In genomic region chr16:12764166-12764565, GRCm38 (mm10) we compare ENCODE assay signal across 31 mouse cellular contexts.
"Had no signal": no experiment of that assay in that cellular context is flagged by ENCODE, and none has a peak within 500 bp of the region (broad histone marks: within the 10 kb centered on the region; RNA-seq: fewer than 3 reads in every experiment).

No protein-coding gene starts in this region.

- H3K27me3 ChIP-seq: heart, embryonic 13.5 days; heart, embryonic 15.5 days; hindbrain, embryonic 12.5 days; hindbrain, embryonic 13.5 days; hindbrain, embryonic 15.5 days; intestine, embryonic 15.5 days; kidney, embryonic 15.5 days had no signal

- H3K36me3 ChIP-seq: heart, embryonic 10.5 days; heart, embryonic 12.5 days; heart, embryonic 13.5 days; heart, embryonic 15.5 days; hindbrain, embryonic 10.5 days; hindbrain, embryonic 12.5 days; hindbrain, embryonic 13.5 days; hindbrain, embryonic 15.5 days; intestine, embryonic 15.5 days; kidney, embryonic 15.5 days had no signal

- H3K9me3 ChIP-seq: heart, embryonic 10.5 days; heart, embryonic 12.5 days; heart, embryonic 13.5 days; heart, embryonic 15.5 days; hindbrain, embryonic 10.5 days; hindbrain, embryonic 12.5 days; hindbrain, embryonic 13.5 days; hindbrain, embryonic 15.5 days; intestine, embryonic 15.5 days; kidney, embryonic 15.5 days had no signal

- H3K4me1 ChIP-seq: heart, embryonic 10.5 days; heart, embryonic 12.5 days; heart, embryonic 13.5 days; heart, embryonic 15.5 days; hindbrain, embryonic 10.5 days; hindbrain, embryonic 12.5 days; hindbrain, embryonic 13.5 days; hindbrain, embryonic 15.5 days; intestine, embryonic 15.5 days; kidney, embryonic 15.5 days had no signal

- H3K4me2 ChIP-seq: heart, embryonic 11.5 days; heart, embryonic 12.5 days; heart, embryonic 13.5 days; heart, embryonic 15.5 days; hindbrain, embryonic 12.5 days; hindbrain, embryonic 13.5 days; hindbrain, embryonic 14.5 days; hindbrain, embryonic 15.5 days; intestine, embryonic 15.5 days; kidney, embryonic 15.5 days had no signal

- H3K9ac ChIP-seq: heart, embryonic 12.5 days; heart, embryonic 13.5 days; heart, embryonic 15.5 days; hindbrain, embryonic 12.5 days; hindbrain, embryonic 13.5 days; hindbrain, embryonic 14.5 days; hindbrain, embryonic 15.5 days; intestine, embryonic 15.5 days; kidney, embryonic 15.5 days had no signal

- H3K27ac ChIP-seq: heart, embryonic 10.5 days; heart, embryonic 13.5 days; heart, embryonic 15.5 days; hindbrain, embryonic 10.5 days; hindbrain, embryonic 12.5 days; hindbrain, embryonic 13.5 days; hindbrain, embryonic 14.5 days; hindbrain, embryonic 15.5 days; hindbrain, postnatal 0 days; intestine, embryonic 15.5 days; kidney, embryonic 15.5 days; kidney, postnatal 0 days; layer of hippocampus, adult 2 months had no signal

- DNase-seq: heart, postnatal 36 days; heart, postnatal 4 days; kidney, adult 11 months; kidney, adult 18-20 months; kidney, adult 2 months; kidney, adult 8-10 months; kidney, adult 9 months; kidney, postnatal 10 days; kidney, postnatal 14 days; kidney, postnatal 25 days; kidney, postnatal 36 days; kidney, postnatal 4 days had no signal

- H3K4me3 ChIP-seq: heart, embryonic 10.5 days; heart, embryonic 12.5 days; heart, embryonic 13.5 days; heart, embryonic 15.5 days; hindbrain, embryonic 10.5 days; hindbrain, embryonic 12.5 days; hindbrain, embryonic 13.5 days; hindbrain, embryonic 15.5 days; intestine, embryonic 15.5 days; kidney, embryonic 15.5 days; layer of hippocampus, adult 2 months had no signal

- ATAC-seq: hindbrain, embryonic 16.5 days; hindbrain, postnatal 0 days; inflammation-experienced regulatory T-cells, adult 6 months; intestine, embryonic 15.5 days; intestine, embryonic 16.5 days; intestine, postnatal 0 days had no signal
